Mouse (Mus musculus): Measurements from ENCODE around the gene Myl3. TPM values are rescaled to one million over a fixed set of nuclear protein-coding genes. Genes with fewer than 3 reads are reported as not detected.

The Myl3 gene
- total RNA-seq, 1 experiment from 2014 or later, result not detected

DNA sequence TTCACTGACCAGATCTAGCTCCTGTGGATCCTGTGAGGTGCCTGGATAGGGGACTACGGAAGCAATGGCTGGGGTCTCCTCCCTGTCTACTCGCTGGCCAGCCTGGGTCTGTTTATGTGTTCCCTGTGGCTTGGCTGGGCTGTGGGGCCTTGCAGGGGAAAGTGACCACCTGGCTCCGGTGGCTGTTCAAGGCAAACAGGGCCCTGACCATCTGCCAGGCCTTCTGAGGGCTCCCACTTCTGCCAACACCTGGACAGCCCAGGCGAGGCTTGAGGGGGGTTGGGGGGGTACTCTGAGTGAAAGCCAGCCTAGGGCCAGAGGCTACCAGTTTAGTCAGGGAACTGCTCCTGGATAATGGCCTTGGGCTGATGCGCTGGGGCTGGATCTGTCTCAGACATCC is 21.7 kb upstream of the Myl3 start:
- no peak for ATAC-seq (replicated peaks in 1 of 2; ENCODE audit: insufficient read depth in 1 of 2, low FRiP score in 2 of 2, low TSS enrichment in 1 of 2, low read depth in 1 of 2, poor library complexity in 2 of 2, severe bottlenecking in 2 of 2)

DNA sequence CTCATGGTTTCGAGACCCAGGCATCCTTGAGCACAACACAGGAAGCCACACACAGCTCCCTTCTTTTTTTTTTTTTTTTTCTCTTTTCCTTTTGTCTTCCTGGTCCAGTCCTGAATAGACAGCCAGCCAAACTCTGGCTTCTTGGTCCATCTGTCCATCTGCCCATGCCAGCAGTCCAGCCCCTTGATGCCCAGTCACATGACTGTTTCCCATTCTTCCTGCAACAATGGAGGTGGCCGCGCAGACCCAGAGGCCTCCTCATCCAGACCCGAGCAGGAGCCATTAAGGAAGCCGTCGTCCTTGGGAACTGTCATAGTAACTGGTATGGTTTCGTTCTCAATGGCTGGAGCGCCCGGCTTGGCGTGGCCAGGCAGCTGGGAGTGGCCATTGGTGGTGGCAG is 19.6 kb upstream of the Myl3 start:
- ATAC-seq (replicated peaks in 1 of 2; ENCODE audit: insufficient read depth in 1 of 2, low FRiP score in 2 of 2, low TSS enrichment in 1 of 2, low read depth in 1 of 2, poor library complexity in 2 of 2, severe bottlenecking in 2 of 2), result no peak

DNA sequence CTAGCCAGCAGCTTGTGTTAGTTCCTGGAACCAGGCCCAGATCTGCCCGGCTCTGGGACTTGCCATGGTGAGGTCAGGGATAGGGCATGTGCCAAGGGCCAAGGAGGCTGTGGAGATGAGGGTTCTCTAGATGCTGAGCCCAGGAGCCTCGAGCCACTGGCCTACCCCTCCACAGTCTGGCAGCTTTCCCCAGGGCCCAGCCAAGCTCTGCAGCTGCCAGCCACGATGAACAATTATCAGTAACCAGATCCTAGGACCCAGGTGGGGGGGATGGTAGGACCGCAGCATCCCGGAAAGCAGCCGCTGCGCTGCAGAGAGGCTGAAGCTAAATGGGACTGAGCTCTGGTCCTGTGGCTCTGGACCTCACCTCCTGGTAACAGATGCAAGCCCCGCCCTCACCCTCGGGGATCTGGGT is 15.9 kb upstream of the Myl3 start:
- no peak for ATAC-seq (replicated peaks in 1 of 2; ENCODE audit: insufficient read depth in 1 of 2, low FRiP score in 2 of 2, low TSS enrichment in 1 of 2, low read depth in 1 of 2, poor library complexity in 2 of 2, severe bottlenecking in 2 of 2)

DNA sequence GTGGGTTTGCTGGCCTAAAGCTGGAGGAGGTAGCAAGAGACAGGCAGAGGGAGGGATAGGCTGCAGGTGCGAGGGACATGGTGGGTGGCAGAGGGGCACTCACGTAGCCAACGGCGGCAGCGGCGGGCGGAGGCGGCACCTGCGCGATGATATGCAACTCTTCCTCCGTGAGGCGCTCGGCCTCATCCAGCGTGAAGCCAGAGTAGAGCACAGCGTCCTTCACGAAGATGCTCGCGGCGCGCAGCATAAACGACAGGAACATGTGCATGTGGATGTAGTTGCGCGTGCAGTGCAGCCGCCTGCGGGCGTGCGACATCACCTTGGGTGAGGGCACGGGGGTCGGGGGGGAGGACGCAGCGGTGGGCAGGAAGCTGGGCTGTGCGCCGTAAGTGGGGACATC is 14.8 kb upstream of the Myl3 start:
- ATAC-seq (replicated peaks in 1 of 2; ENCODE audit: insufficient read depth in 1 of 2, low FRiP score in 2 of 2, low TSS enrichment in 1 of 2, low read depth in 1 of 2, poor library complexity in 2 of 2, severe bottlenecking in 2 of 2), result no peak

DNA sequence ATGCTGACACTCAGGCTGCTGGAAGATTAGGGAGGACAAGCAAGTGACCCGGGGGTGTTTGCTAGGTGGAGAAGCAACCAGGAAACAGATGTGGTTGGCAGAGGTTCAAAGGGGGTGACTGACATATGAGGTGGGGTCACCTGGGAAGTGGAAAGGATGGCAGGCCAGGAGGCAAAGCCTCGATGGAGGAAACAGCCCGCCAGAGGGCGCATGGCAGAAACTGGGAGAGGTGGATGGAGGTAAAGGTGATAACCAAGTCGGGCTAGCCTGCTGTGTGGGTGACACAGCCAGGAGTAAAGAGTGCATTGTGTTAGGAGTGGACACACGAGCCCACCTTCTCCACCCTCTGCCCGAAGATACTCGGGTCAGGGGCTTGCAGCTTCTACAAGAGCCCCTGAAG is 11.8 kb upstream of the Myl3 start:
- no peak for ATAC-seq (replicated peaks in 1 of 2; ENCODE audit: insufficient read depth in 1 of 2, low FRiP score in 2 of 2, low TSS enrichment in 1 of 2, low read depth in 1 of 2, poor library complexity in 2 of 2, severe bottlenecking in 2 of 2)

DNA sequence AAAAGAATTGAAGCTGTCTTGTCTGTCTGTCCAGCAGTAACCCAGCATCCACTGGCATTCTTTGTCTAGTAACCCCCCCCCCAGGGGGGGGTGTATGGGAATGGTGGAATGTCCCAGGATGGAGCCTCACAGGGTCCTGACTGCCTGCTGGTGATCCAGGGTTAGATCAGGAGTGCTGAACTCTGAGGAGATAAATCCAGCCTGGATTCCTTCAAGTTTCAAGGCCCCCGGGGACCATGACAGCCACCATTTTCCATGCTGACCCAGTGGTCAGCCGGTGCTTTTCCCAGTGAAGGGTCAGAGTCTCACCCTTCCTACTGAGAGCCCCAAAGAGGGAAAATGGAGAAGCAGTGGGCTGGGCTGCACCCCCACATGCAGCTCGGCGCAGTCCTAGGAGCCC is 9.8 kb upstream of the Myl3 start:
- ATAC-seq (replicated peaks in 1 of 2; ENCODE audit: insufficient read depth in 1 of 2, low FRiP score in 2 of 2, low TSS enrichment in 1 of 2, low read depth in 1 of 2, poor library complexity in 2 of 2, severe bottlenecking in 2 of 2), result no peak

DNA sequence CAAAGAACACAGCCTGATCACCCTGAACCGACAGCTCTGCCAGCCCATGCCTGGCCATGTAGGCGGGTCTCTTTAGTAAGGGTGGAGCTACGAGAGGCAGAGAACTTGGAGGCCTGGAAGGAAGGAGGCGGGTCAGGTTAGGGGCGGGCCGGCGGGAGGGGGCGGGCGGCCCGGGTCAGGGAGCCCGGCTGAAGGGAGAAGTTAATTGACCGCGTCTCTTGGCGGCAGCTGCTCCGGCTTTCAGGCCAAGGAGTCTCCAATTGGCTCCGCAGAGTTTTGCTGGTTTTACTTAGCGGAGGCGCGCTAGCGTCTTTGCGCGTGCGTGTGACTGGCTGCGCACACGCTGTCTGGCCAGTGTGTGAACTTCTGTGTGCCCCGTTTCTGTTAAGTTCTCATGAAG is 9.0 kb upstream of the Myl3 start:
- ATAC-seq (replicated peaks in 1 of 2; ENCODE audit: insufficient read depth in 1 of 2, low FRiP score in 2 of 2, low TSS enrichment in 1 of 2, low read depth in 1 of 2, poor library complexity in 2 of 2, severe bottlenecking in 2 of 2), result peak; percentile 92 to 96

DNA sequence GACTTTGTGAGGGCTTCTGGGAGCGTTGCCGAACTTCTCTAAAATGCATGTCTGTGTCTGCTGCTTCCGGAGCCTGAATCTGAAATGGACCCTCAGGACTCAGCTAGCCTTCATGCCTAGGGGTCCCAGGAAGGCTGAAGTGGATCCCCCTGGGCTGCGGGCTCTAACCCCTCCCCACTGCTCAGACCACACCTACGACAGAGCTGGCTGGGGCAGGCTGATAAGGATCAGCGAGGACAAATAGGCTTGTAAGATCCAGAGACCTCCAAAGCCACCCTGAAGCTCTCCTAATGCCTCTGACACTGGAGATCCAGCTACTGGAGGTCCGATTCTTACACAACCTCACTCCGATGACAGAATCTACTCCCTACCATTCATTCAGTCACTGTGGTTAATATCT is 8.6 kb upstream of the Myl3 start:
- ATAC-seq (replicated peaks in 1 of 2; ENCODE audit: insufficient read depth in 1 of 2, low FRiP score in 2 of 2, low TSS enrichment in 1 of 2, low read depth in 1 of 2, poor library complexity in 2 of 2, severe bottlenecking in 2 of 2), result peak in 1 of 2 experiments; percentile 2; a peak in 1 of 4 replicates

DNA sequence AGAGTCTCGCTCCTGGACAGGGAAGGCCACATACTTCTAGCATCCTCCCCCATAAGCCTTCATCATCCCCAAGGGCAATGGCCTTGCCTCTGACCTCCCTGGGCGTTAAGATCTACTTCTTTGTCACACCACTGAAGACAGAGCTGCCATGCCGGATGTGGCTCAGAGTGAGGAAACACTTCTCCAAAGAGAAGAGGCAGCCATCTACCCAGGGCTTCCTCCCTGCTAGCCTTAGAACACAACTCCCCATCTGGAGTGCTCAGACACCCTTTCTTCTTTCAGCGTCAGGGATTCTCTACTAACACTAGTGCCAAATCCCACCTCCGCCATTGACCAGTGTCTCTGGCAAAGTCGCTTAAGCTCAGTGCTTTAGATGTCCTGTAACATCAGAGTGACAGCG is 7.5 kb upstream of the Myl3 start:
- no peak for ATAC-seq (replicated peaks in 1 of 2; ENCODE audit: insufficient read depth in 1 of 2, low FRiP score in 2 of 2, low TSS enrichment in 1 of 2, low read depth in 1 of 2, poor library complexity in 2 of 2, severe bottlenecking in 2 of 2)

DNA sequence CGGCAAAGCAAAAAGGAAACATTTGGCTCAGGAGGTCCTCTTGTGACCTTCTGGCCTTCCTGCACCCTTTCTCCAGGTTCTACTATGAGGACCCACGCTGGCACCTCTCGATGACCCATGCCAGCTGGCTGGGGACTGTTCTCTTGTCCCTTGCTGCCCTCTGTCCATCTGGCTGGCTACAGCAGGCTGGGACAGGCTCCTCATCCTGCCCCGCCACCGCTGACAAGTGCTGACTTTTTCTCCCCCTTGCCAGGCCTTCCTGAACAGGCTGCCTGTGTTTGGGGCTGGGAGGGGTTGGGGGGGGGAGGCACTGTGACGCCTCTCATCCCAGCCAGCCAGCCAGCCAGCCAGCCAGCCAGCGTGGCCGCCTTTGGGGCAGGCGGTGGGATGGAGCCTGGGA is 5.3 kb upstream of the Myl3 start:
- no peak for ATAC-seq (replicated peaks in 1 of 2; ENCODE audit: insufficient read depth in 1 of 2, low FRiP score in 2 of 2, low TSS enrichment in 1 of 2, low read depth in 1 of 2, poor library complexity in 2 of 2, severe bottlenecking in 2 of 2)

DNA sequence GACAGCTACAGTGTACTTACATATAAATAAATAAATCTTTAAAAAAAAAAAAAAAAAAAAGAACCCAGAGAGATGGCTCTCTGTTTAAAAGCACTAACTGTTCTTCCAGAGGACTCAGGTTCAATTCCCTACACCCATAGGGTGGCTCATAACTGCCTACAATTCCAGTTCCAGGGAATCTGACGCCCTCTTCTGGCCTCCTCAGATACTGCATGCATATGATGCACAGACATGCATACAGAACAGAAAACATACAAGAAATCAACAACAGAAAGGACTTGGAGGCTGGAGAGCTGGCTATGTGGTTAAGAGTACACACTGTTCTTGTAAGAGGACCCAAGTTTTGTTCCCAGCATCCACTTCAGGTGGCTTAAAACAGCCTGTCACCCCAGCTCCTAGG is 3.6 kb upstream of the Myl3 start:
- ATAC-seq (replicated peaks in 1 of 2; ENCODE audit: insufficient read depth in 1 of 2, low FRiP score in 2 of 2, low TSS enrichment in 1 of 2, low read depth in 1 of 2, poor library complexity in 2 of 2, severe bottlenecking in 2 of 2), result no peak

DNA sequence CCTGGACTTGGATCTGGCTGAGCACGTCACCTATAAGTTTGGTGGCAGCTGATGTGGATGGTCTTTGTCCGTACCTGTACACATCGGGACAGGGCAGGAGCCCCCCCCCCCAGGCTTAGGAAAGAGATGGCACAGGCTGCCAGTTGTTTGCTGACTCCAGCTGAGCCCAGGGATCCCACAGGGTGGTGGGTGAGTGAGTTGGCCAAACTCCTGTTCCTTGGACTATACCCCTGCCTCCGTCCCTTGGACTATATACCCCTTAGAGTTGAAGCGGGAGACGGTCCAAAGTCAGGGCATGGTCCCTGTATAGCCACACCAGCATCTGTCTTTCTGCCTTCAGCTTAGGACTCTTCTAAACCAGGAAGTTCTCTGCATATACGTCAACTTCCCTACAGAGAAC is 1.7 kb upstream of the Myl3 start:
- no peak for ATAC-seq (replicated peaks in 1 of 2; ENCODE audit: insufficient read depth in 1 of 2, low FRiP score in 2 of 2, low TSS enrichment in 1 of 2, low read depth in 1 of 2, poor library complexity in 2 of 2, severe bottlenecking in 2 of 2)

DNA sequence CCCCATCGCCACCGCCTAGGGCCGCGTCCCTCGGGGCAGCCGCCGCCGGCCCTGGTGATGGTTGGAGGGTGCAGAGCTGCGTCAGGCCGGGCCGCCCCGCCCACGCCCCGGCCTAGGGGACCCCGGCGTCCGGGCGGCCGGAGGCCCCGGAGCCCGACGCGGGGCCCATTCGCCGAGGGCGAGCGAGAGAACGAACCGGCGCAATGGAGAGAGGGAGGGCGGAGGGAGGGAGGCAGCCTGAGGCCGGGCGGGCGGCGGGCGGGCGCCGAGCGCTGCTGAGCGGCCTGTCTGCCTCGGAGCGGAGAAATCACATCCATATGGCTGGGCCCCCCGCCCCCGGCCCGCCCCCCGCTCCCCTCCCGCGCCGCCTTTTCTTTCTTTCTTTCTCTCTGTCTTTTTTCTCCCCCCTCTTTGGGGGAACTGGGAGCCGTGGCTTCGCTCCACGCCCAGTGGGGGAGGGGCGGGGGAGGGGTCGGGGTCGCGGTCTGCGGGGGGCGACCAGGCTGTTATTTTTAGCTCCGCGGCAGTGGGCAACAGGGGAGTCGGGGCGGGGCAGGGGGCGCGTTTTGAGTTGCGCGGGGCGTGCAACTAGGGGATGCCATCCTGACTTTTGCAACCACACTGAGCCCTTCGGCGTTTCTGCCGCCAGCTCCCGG is 762 bp downstream of the Myl3 start:
- ATAC-seq (replicated peaks in 1 of 2; ENCODE audit: insufficient read depth in 1 of 2, low FRiP score in 2 of 2, low TSS enrichment in 1 of 2, low read depth in 1 of 2, poor library complexity in 2 of 2, severe bottlenecking in 2 of 2), result 0 out of 4 replicates have a peak, but pooled peaks of 1 of the 2 experiments have one; percentile 18

DNA sequence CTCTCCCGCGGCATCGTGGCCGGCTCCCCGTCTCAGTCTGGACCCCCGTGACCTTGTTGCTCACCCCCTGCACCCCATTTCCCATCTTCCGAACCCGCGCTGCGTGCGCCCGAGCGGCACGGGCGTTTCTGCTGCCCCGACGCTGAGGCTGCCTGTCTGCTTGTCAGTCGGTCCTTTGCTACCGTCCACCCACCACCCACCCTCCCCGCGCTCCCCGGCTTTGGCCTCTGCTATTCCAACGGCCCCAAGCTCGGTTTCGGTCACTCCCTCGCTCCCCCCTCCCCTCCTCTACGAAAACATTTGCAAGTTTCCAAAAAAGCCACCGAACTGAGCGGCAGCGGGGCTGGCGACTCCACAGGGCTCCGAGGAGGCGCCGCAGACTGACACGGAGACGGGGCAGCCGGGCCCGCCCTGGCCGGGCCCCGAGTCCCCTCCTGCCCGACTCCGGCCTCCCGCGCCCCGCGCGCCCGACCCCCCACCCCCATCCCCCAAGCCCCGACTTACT is 1.3 kb downstream of the Myl3 start:
- ATAC-seq (replicated peaks in 1 of 2; ENCODE audit: insufficient read depth in 1 of 2, low FRiP score in 2 of 2, low TSS enrichment in 1 of 2, low read depth in 1 of 2, poor library complexity in 2 of 2, severe bottlenecking in 2 of 2), result no peak

DNA sequence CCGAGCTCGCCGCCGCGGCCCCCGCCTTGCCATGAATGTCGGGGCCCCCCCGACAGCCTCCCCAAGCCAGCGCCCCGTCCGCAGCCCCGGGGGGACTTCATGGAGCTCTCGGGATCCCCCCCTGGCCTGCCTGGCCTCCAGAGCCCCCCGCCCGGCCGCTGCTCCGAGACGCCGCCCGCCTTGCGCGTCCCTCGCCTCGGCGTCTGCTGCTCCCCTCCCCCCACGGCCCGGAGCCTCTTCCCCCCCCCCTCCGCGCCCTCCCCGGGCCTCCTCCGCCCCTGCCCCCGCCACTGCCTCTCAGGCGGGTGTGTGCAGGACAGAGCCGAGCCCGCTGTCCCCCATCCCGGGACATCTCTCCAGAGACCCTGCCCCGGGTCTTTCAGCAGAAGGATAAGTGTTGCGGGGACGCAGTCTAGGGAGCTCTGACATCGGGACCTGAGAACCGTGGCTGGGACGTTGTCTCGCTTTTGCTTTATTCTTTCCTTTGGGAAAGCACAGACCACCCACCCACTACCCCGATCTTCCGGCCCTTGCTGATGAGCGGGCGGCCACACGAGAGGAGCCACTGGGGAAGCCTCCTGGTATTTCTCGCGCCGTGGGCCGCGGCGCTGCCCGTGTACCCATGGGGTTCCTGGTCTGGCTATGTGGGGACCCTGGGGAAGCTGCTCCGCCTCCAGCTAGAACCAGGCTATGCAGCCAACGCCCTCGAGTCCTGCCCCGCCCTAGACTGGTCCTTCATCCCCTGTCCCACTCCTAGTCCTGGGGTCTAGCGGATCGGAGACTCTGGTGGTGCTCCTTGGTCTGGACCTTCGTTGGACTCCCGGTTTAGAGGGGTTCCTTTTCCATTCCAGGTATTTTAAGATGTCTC is 2.0 kb downstream of the Myl3 start:
- ATAC-seq (replicated peaks in 1 of 2; ENCODE audit: insufficient read depth in 1 of 2, low FRiP score in 2 of 2, low TSS enrichment in 1 of 2, low read depth in 1 of 2, poor library complexity in 2 of 2, severe bottlenecking in 2 of 2), result no peak

DNA sequence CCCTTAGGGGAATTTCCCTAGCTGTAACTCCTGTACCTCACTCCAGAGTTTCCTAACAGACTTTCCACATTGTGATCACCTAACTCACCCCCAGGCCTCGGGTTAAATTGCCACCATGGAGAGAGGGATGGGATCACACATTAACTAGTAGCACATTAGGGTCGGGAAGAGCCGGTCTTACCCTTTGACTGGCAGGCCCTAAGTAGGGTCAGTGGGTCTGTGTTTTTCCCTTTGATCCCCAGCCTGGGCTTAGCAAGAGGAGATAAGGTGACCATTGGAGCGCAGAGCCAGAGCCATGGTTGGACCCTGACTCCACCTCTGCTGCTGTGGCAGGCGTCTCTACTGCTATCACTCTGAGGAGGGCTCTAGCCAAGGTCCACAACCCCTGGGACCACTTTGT is 4.1 kb downstream of the Myl3 start:
- ATAC-seq (replicated peaks in 1 of 2; ENCODE audit: insufficient read depth in 1 of 2, low FRiP score in 2 of 2, low TSS enrichment in 1 of 2, low read depth in 1 of 2, poor library complexity in 2 of 2, severe bottlenecking in 2 of 2), result no peak

DNA sequence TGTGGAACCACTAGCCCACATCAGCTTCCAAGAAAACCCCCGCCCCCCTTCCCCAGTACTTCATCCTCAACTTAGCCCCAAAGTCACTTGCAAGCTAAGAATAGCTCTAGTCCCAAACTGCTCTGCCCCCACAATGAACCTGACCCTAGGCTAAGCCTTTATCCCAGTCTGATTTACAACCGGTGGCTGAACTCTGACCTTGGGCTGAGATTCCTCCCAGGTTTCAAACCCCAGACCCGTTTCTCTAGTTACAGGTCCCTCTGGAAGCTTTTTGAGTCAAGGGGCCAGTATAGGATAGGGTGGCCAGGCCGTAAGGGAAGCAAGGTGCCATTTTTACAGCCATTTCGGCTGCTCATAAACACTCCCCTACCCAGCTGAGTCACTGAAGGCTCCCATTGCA is 4.6 kb downstream of the Myl3 start:
- ATAC-seq (replicated peaks in 1 of 2; ENCODE audit: insufficient read depth in 1 of 2, low FRiP score in 2 of 2, low TSS enrichment in 1 of 2, low read depth in 1 of 2, poor library complexity in 2 of 2, severe bottlenecking in 2 of 2), result no peak

DNA sequence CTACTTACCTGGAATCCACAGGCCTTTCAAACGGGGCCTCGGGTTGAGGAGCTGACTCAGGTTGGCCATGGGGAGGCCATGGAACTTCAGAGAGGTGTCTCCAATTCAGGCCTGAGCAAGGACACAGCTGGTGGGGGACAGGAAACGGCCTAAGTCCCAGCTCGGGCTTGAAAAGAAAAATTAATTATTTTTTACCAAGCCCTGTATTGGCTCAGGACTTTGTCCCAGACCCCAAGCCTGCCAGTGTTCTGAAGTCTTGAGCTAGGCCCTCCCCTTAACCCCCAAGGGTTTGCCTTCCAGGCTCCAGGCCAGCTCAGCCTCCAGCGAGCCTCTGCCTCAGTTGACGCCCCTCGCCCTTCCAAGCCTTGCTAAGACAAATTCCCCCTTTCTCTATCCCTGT is 5.3 kb downstream of the Myl3 start, which contains the start of gene Pth1r:
Pth1r (minus strand) TSS at position 185 of the 400 bp plus-strand sequence.
- no peak for ATAC-seq (replicated peaks in 1 of 2; ENCODE audit: insufficient read depth in 1 of 2, low FRiP score in 2 of 2, low TSS enrichment in 1 of 2, low read depth in 1 of 2, poor library complexity in 2 of 2, severe bottlenecking in 2 of 2)
